16 mouse cellular contexts compared by ENCODE assay signal in the genomic region with DNA sequence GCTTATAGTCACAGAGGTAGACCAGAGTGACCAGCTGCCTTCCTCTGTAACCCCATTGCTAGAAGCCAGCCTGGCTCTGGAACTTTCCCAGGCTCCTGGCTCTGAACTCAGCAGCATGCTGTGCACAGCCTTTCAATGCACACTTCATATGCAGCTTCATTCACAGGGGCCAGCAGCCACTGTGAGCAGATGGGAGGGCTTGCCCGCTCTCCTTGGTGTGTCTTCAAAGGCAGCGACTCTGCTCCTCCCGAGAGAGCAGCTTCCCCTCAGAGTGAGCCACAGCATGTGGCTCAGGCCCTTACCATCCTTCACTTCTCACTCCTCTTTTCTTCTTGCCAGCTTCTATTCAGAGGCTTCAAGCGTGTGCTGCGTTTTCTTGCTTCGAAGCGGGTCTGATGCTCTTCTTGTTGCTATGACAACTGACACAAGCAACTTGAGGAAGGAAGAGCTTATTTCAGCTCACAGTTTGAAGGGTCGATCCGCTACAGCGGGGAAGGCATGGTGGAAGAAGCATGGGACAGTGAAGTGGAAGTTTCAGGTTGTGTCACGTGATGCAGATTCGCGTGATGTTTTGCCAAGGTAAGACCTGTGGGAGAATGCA. TPM values are rescaled to one million over a fixed set of nuclear protein-coding genes. Genes with fewer than 3 reads are reported as not detected.
DNase-seq lines count a peak whose midpoint lies in the region; ATAC-seq and TF ChIP-seq lines count a peak whose summit lies in the region.
"Had no signal": no experiment of that assay in that cellular context is flagged by ENCODE, and none has a peak within 500 bp of the region (broad histone marks: within the 10 kb centered on the region; RNA-seq: fewer than 3 reads in every experiment).

No protein-coding gene starts in this region.

- peak; percentile 47 to 60 for DNase-seq in cerebellum, postnatal 14 days
- DNase-seq in cerebellum, adult 2 months, result no peak
- DNase-seq in left cerebral cortex, postnatal 4 days, result peak; percentile 80
- no peak for DNase-seq in left cerebral cortex, adult 8-10 months (ENCODE audit: low spot score in 2 of 2)
- DNase-seq in urinary bladder, postnatal 10 days (ENCODE audit: low spot score), result no peak
- DNase-seq in c-Kit-positive CD71-positive TER-119-positive erythroid progenitor cells, embryonic 14.5 days (ENCODE audit: low spot score), result no peak
- DNase-seq: adrenal gland, postnatal 14 days; gastrocnemius, postnatal 36 days; heart, postnatal 10 days; retina, postnatal 1 day had no signal

- no peak for TF ChIP-seq CTCF in cerebellum, adult 2 months (IDR thresholded peaks at IDR 0.05; ENCODE audit: borderline replicate concordance, insufficient read depth, low read depth, low read length)

- H3K27ac ChIP-seq in cerebellum, adult 2 months (ENCODE audit: insufficient read depth, low read length), result no peak overlapping the region
- H3K27ac ChIP-seq in forebrain, embryonic 13.5 days, result no peak overlapping the region
- H3K27ac ChIP-seq in midbrain, embryonic 16.5 days (ENCODE audit: low read length), result no peak overlapping the region
- H3K27ac ChIP-seq: liver, embryonic 15.5 days; neural tube, embryonic 15.5 days had no signal

- ATAC-seq in forebrain, embryonic 13.5 days, result peak; percentile 55
- ATAC-seq in midbrain, embryonic 16.5 days, result peak; percentile 66; the same call in 1 of the 2 replicates
- ATAC-seq: lung, postnatal 0 days had no signal

- no peak overlapping the region for H3K9ac ChIP-seq in forebrain, embryonic 13.5 days
- no peak overlapping the region for H3K9ac ChIP-seq in midbrain, embryonic 16.5 days (ENCODE audit: low read depth, low read length)
- H3K9ac ChIP-seq: liver, embryonic 15.5 days; neural tube, embryonic 15.5 days had no signal

- no peaks in the 10 kb centered on the region for H3K27me3 ChIP-seq in cerebellum, adult 2 months (ENCODE audit: control insufficient read depth, insufficient read depth, low read length)
- no peaks in the 10 kb centered on the region; the same call in 1 of the 2 replicates for H3K27me3 ChIP-seq in forebrain, embryonic 13.5 days
- H3K27me3 ChIP-seq in midbrain, embryonic 16.5 days (ENCODE audit: control insufficient read depth, insufficient read depth, low read depth, low read length), result no peaks in the 10 kb centered on the region
- H3K27me3 ChIP-seq: CH12.LX; liver, embryonic 15.5 days; neural tube, embryonic 15.5 days had no signal

- intact Hi-C loops in left cerebral cortex, postnatal 4 days (cut with DNase I), result no loop called here

- H3K4me3 ChIP-seq in cerebellum, adult 2 months (replicated peaks; ENCODE audit: insufficient read depth, low read depth, low read length), result no peak overlapping the region
- no peak overlapping the region for H3K4me3 ChIP-seq in forebrain, embryonic 13.5 days
- H3K4me3 ChIP-seq in midbrain, embryonic 16.5 days (ENCODE audit: low read depth, low read length), result no peak overlapping the region
- H3K4me3 ChIP-seq: liver, embryonic 15.5 days; neural tube, embryonic 15.5 days had no signal

- H3K4me1 ChIP-seq in cerebellum, adult 2 months (ENCODE audit: control insufficient read depth, insufficient read depth, low read length), result no peaks in the 10 kb centered on the region
- no peaks in the 10 kb centered on the region for H3K4me1 ChIP-seq in forebrain, embryonic 13.5 days
- H3K4me1 ChIP-seq in midbrain, embryonic 16.5 days (ENCODE audit: control insufficient read depth, insufficient read depth, low read length), result peaks cover 3% of the 10 kb centered on the region; the same call in 1 of the 2 replicates
- H3K4me1 ChIP-seq: liver, embryonic 15.5 days had no signal

- H3K36me3 ChIP-seq in forebrain, embryonic 13.5 days (ENCODE audit: poor library complexity, severe bottlenecking), result no peaks in the 10 kb centered on the region
- H3K36me3 ChIP-seq in midbrain, embryonic 16.5 days (ENCODE audit: control insufficient read depth, insufficient read depth, low read length), result no peaks in the 10 kb centered on the region
- H3K36me3 ChIP-seq: liver, embryonic 15.5 days; neural tube, embryonic 15.5 days had no signal

- H3K9me3 ChIP-seq in forebrain, embryonic 13.5 days (replicated peaks), result no peaks in the 10 kb centered on the region
- no peaks in the 10 kb centered on the region for H3K9me3 ChIP-seq in midbrain, embryonic 16.5 days (replicated peaks; ENCODE audit: control insufficient read depth, low read length, poor library complexity, severe bottlenecking)
- H3K9me3 ChIP-seq: liver, embryonic 15.5 days; neural tube, embryonic 15.5 days had no signal

- WGBS in cerebellum, adult 2 months, result 44% methylated on average over 13 of the region's 13 CpGs
- 58% methylated on average over 13 of the region's 13 CpGs for WGBS in forebrain, embryonic 13.5 days
- WGBS in midbrain, embryonic 16.5 days, result 50% methylated on average over 13 of the region's 13 CpGs

- no peak overlapping the region for H3K4me2 ChIP-seq in forebrain, embryonic 13.5 days
- H3K4me2 ChIP-seq in midbrain, embryonic 16.5 days (ENCODE audit: low read length), result no peak overlapping the region
- H3K4me2 ChIP-seq: liver, embryonic 15.5 days; neural tube, embryonic 15.5 days had no signal

- TF ChIP-seq POLR2A in cerebellum, adult 2 months (IDR thresholded peaks at IDR 0.05; ENCODE audit: borderline replicate concordance, insufficient read depth, low read length), result no peak

RNA-seq across cellular contexts. Expression of a gene that starts 27.1 kb away (rescaled TPM):
- polyA plus RNA-seq in cerebellum, adult 2 months (2012; rRNA removed), result 22.6 and 23.8 TPM in 2 replicates
- 100 to 1,000 TPM in 1 of 2 experiments, 10 to 100 TPM in 1; 91.8 to 106 TPM for total RNA-seq in left cerebral cortex, postnatal 4 days (2021)
- total RNA-seq in left cerebral cortex, adult 8-10 months (2022), result 10 to 100 TPM; 34.5 to 49.5 (median 39.8) TPM
- 31.1 and 38.6 TPM in 2 replicates for polyA plus RNA-seq in forebrain, embryonic 13.5 days (2015; fragmentation: Nextera tagmentation; extraction: Ambion mirVana)
- polyA plus RNA-seq in midbrain, embryonic 16.5 days (2015; fragmentation: Nextera tagmentation; extraction: Ambion mirVana), result 45.7 and 49.0 TPM in 2 replicates

Comparison
In these comparisons a context has a peak if more than half of its experiments do, and no peak if none do; other contexts are left out.
1. DNase-seq: peak in cerebellum, postnatal 14 days (2 of 2) and left cerebral cortex, postnatal 4 days (single experiment); none in cerebellum, adult 2 months (0 of 2), left cerebral cortex, adult 8-10 months (0 of 2), urinary bladder, postnatal 10 days (single experiment) and c-Kit-positive CD71-positive TER-119-positive erythroid progenitor cells, embryonic 14.5 days (single experiment).